Mouse (Mus musculus) layer of hippocampus, adult 2 months (tissue): Measurements from ENCODE around the gene Man1b1. TPM values are rescaled to one million over a fixed set of nuclear protein-coding genes. Genes with fewer than 3 reads are reported as not detected.

Source experiments
- DNase-seq, 2 experiments: peaks; one replicate each; pipeline ENCODE4 v3.0.0; 2022; ENCODE audit warnings: low spot score in 2 of 2
- H3K27ac ChIP-seq: fragments of 200-600 bp; 2 replicates; pipeline ENCODE4 v1.8.1; 2022
- H3K4me3 ChIP-seq: fragments of 200-600 bp; 2 replicates; pipeline ENCODE4 v1.8.1; 2022; ENCODE audit warnings: mild to moderate bottlenecking
- CTCF ChIP-seq: fragments of 200-600 bp; conservative IDR thresholded peaks from 2 replicates; pipeline ENCODE4 v1.8.1; 2022; ENCODE audit warnings: antibody characterized with exemption, mild to moderate bottlenecking, moderate library complexity
- total RNA-seq, 2 experiments: library from RNA; stranded (reverse); gene quantifications; 2 replicates each; pipeline ENCODE4 v1.2.3; 2021

Man1b1 gene
- total RNA-seq, 2 experiments from 2014 or later = 56.4 to 58.0 TPM

GRCm38 (mm10) chr2:25292054-25292544, 40.0 kb upstream of the Man1b1 start:
- peak overlapping the region; percentile 92 for H3K27ac ChIP-seq
- TF ChIP-seq CTCF = no peak
- peak overlapping the region; percentile 37 for H3K4me3 ChIP-seq
- peak in 1 of 2 experiments; percentile 11 for DNase-seq

- TF ChIP-seq CTCF = peak; percentile 96
- Histone ChIP-seq H3K4me3 (no peak overlapping the region; the same call in 1 of the 2 replicates), H3K27ac (peak overlapping the region; percentile 92)
- peak; percentile 51 to 84 for DNase-seq
These were observed 39.3 kb upstream of the Man1b1 start for GRCm38 (mm10) chr2:25292856-25293255.

DNA sequence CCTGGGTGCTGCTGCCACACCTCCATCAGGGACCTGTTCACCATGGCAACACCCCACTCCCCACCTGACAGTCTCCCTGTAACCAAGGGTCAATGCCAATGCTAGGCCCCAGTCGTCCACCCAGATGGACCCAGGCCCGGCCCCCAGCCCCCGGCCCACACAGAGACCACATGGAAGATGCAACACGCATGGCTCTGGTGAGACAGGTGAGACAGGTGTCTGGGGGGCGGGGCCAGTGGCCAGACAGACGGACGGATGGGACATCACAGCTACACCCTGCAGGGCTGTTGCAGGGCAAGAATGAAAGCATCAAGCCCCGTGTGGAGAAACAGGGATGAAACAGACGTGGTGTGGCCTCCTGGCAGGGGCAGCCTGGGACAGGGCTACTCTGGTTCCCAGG, 38.4 kb upstream of the Man1b1 start:
- TF ChIP-seq CTCF = no peak
- no peak for DNase-seq
- Histone ChIP-seq H3K27ac (peak overlapping the region; percentile 92; the same call in 1 of the 2 replicates), H3K4me3 (no peak overlapping the region)

- no peak overlapping the region for H3K27ac ChIP-seq
- no peak for TF ChIP-seq CTCF
- no peak for DNase-seq
- H3K4me3 ChIP-seq = no peak overlapping the region
These were observed 35.0 kb upstream of the Man1b1 start for GRCm38 (mm10) chr2:25297093-25297492.

DNA sequence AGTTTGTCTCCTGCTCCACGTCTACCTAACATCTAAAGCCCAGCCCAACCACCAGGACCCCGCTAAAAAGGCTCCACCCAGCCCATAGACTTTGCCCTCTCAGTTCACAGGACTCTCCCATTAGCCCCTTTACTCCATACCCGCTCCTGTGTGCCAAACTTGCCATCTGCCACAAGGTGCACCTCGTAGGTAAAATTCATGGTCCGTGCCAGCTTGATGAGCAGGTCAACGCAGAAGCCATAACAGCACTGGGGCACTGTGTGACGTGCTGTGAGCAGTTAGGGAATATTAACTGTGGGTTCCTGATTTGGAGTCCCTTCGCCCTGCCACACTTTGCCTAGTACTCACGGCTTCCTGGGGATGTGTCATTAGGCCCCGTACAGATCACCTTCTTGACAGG, 34.1 kb upstream of the Man1b1 start:
- no peak for TF ChIP-seq CTCF
- no peak overlapping the region for H3K27ac ChIP-seq
- H3K4me3 ChIP-seq = no peak overlapping the region
- DNase-seq = no peak

GRCm38 (mm10) chr2:25303452-25303851, 28.7 kb upstream of the Man1b1 start:
- TF ChIP-seq CTCF = no peak
- no peak for DNase-seq
- H3K27ac ChIP-seq = no peak overlapping the region

GRCm38 (mm10) chr2:25303931-25304656, 28.0 kb upstream of the Man1b1 start:
- H3K4me3 ChIP-seq = no peak overlapping the region; the same call in 1 of the 2 replicates

More at GRCm38 (mm10) chr2:25303452-25303851, 28.7 kb upstream of the Man1b1 start:
- H3K4me3 ChIP-seq = no peak overlapping the region

GRCm38 (mm10) chr2:25304657-25305541, 27.2 kb upstream of the Man1b1 start:
- no peak for TF ChIP-seq CTCF
- peak overlapping the region; percentile 51; the same call in 1 of the 2 replicates for H3K27ac ChIP-seq
- DNase-seq = peak in 1 of 2 experiments; percentile 10
- H3K4me3 ChIP-seq = peak overlapping the region; percentile 46

More at GRCm38 (mm10) chr2:25303931-25304656, 28.0 kb upstream of the Man1b1 start:
- no peak for TF ChIP-seq CTCF
- H3K27ac ChIP-seq = peak overlapping the region; percentile 48; the same call in 1 of the 2 replicates
- DNase-seq = peak in 1 of 2 experiments; percentile 16

DNA sequence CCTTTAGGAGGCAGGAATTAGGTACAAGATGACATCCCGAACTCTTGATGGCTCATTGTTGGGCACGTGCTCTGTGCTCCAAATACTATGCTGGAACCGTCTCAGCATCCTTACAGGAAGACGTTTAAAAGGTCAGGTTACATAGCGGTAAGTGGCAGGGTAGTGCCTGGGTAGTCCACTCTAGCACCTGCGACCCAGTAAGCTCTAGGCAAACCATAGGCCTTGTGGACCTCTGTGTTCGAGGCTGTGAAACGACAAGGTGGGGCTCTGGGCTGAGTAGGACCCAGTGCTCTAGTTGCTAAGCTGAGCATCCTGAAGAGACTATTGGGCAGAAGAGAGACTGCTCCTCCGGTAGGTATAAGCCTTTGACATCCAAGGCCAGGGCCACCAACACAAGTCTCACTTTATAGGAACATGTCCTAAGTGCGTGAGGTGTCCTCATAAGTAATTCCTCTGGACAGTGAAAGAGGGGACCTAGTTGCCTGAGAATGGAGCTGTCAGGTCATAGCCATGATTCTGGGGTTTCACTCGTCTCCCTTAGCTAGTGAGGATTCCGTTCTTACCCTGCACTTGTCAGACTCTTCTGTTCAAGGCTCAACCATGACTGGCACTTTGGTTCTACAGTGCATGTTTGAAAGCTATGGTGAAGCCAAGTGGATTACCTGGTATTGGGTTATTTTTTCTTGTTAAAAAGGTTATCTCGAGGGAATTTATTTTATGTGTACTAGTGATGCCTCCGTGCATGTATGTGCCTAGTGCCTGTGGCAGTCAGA, 26.4 kb upstream of the Man1b1 start:
- no peak for DNase-seq
- no peak overlapping the region; the same call in 1 of the 2 replicates for H3K4me3 ChIP-seq
- H3K27ac ChIP-seq = peak overlapping the region; percentile 51; the same call in 1 of the 2 replicates
- no peak for TF ChIP-seq CTCF

- H3K4me3 ChIP-seq = no peak overlapping the region
- DNase-seq = no peak
- no peak overlapping the region for H3K27ac ChIP-seq
- TF ChIP-seq CTCF = no peak
These were observed 22.0 kb upstream of the Man1b1 start for GRCm38 (mm10) chr2:25310180-25310579.

DNA sequence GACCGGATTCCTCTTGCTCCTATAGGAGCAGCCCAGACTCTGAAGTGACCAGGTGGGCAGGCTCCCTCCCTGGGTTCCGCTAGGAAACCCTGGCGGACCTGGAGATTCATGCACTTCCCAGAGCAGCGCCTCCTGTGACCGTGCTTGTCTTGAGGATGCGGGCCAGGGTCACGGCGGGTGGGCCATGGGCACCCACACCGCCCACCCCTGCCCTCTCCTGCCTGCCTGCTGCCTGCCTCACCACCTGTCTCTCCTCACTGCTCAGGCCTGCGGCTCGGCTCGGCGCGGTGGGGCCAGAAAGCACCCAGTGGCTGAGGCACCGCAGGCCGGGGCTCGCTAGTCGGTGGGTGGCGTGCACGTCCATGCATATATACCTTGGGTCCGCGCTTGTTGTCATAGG, 21.2 kb upstream of the Man1b1 start:
- H3K27ac ChIP-seq = peak overlapping the region; percentile 2; the same call in 1 of the 2 replicates
- H3K4me3 ChIP-seq = no peak overlapping the region
- no peak for DNase-seq
- TF ChIP-seq CTCF = no peak

- DNase-seq = no peak
- Histone ChIP-seq H3K27ac (0 out of 2 replicates have a peak overlapping the region, but pooled peaks have one; percentile 2), H3K4me3 (no peak overlapping the region)
- no peak for TF ChIP-seq CTCF
These were observed 20.6 kb upstream of the Man1b1 start for GRCm38 (mm10) chr2:25311491-25311891.
